Mouse (Mus musculus): ENCODE results near the gene Pdcd5.

Pdcd5 gene

GRCm38 (mm10) chr7:35651583-35652270 is 4.4 kb upstream of the Pdcd5 start:
- TF ChIP-seq GATA4 (IDR thresholded peaks at IDR 0.05; ENCODE audit: insufficient replicate concordance, low read length) = no peak

- no peak for TF ChIP-seq GATA4 (IDR thresholded peaks at IDR 0.05; ENCODE audit: insufficient replicate concordance, low read length)
These were observed 3.5 kb upstream of the Pdcd5 start for GRCm38 (mm10) chr7:35650716-35651410.

- no peak for TF ChIP-seq GATA4 (IDR thresholded peaks at IDR 0.05; ENCODE audit: insufficient replicate concordance, low read length)
These were observed 1.8 kb upstream of the Pdcd5 start for GRCm38 (mm10) chr7:35649071-35649470.

- TF ChIP-seq GATA4 (IDR thresholded peaks at IDR 0.05; ENCODE audit: insufficient replicate concordance, low read length) = no peak
These were observed 1.1 kb upstream of the Pdcd5 start for GRCm38 (mm10) chr7:35648239-35649069.

GRCm38 (mm10) chr7:35646317-35647081 is 822 bp downstream of the Pdcd5 start:
- no peak for TF ChIP-seq GATA4 (IDR thresholded peaks at IDR 0.05; ENCODE audit: insufficient replicate concordance, low read length)

GRCm38 (mm10) chr7:35640072-35640471 is 7.2 kb downstream of the Pdcd5 start:
- no peak for TF ChIP-seq GATA4 (IDR thresholded peaks at IDR 0.05; ENCODE audit: insufficient replicate concordance, low read length)

GRCm38 (mm10) chr7:35636874-35637273 is 10.4 kb downstream of the Pdcd5 start:
- no peak for TF ChIP-seq GATA4 (IDR thresholded peaks at IDR 0.05; ENCODE audit: insufficient replicate concordance, low read length)

- TF ChIP-seq GATA4 (IDR thresholded peaks at IDR 0.05; ENCODE audit: insufficient replicate concordance, low read length) = no peak
These were observed 11.1 kb downstream of the Pdcd5 start for GRCm38 (mm10) chr7:35636229-35636628.

- no peak for TF ChIP-seq GATA4 (IDR thresholded peaks at IDR 0.05; ENCODE audit: insufficient replicate concordance, low read length)
These were observed 18.8 kb downstream of the Pdcd5 start for GRCm38 (mm10) chr7:35628496-35628895.

- no peak for TF ChIP-seq GATA4 (IDR thresholded peaks at IDR 0.05; ENCODE audit: insufficient replicate concordance, low read length)
These were observed 19.9 kb downstream of the Pdcd5 start for GRCm38 (mm10) chr7:35627371-35627770.

GRCm38 (mm10) chr7:35626038-35626437 is 21.3 kb downstream of the Pdcd5 start:
- no peak for TF ChIP-seq GATA4 (IDR thresholded peaks at IDR 0.05; ENCODE audit: insufficient replicate concordance, low read length)

GRCm38 (mm10) chr7:35622626-35623025 is 24.7 kb downstream of the Pdcd5 start:
- TF ChIP-seq GATA4 (IDR thresholded peaks at IDR 0.05; ENCODE audit: insufficient replicate concordance, low read length) = no peak

GRCm38 (mm10) chr7:35617513-35617912 is 29.8 kb downstream of the Pdcd5 start:
- no peak for TF ChIP-seq GATA4 (IDR thresholded peaks at IDR 0.05; ENCODE audit: insufficient replicate concordance, low read length)

- TF ChIP-seq GATA4 (IDR thresholded peaks at IDR 0.05; ENCODE audit: insufficient replicate concordance, low read length) = no peak
These were observed 38.1 kb downstream of the Pdcd5 start for GRCm38 (mm10) chr7:35609245-35609644.

- TF ChIP-seq GATA4 (IDR thresholded peaks at IDR 0.05; ENCODE audit: insufficient replicate concordance, low read length) = no peak
These were observed 40.5 kb downstream of the Pdcd5 start for GRCm38 (mm10) chr7:35606816-35607215.

All from liver, adult (tissue).